Mouse (Mus musculus): ENCODE measurements around the gene Foxa2.
A peak's percentile ranks its signal among the peaks of the same experiment; 100 is the strongest.

The Foxa2 gene

GRCm38 (mm10) chr2:147998206-147998966 is 48.4 kb downstream of the Foxa2 start:
- DNase-seq = no peak

- DNase-seq = peak; percentile 21
Measured at GRCm38 (mm10) chr2:147996781-147997180, 50.0 kb downstream of the Foxa2 start.

DNA sequence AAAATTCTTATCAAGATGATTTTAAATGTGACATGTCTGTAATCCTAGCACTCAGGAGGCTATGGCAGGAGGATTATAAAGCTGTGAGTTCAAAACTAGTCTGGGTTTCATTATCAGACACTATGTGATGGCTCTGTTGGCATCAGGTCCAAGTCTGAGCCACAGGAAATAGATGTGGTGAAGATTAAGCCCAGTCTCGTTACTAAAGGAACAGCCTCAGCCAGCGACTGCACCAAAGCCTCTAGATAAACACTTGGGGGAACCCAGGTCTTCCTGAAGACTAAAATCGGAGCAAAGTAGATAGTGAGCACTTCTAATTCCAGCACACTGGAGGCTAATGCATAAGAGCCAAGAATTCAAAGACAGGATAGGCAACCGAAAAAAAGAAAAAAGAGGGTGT is 52.9 kb downstream of the Foxa2 start:
- no peak for DNase-seq

GRCm38 (mm10) chr2:147992935-147993679 is 53.7 kb downstream of the Foxa2 start:
- peak; percentile 67 for DNase-seq

Measured in kidney, adult 11 months (tissue).